Mouse (Mus musculus) erythroblast, adult 5-6 weeks (primary cell): ENCODE results near the gene Celsr2. TPM values are rescaled to one million over a fixed set of nuclear protein-coding genes. Genes with fewer than 3 reads are reported as not detected.

ENCODE experiments used
- ATAC-seq: replicated peaks from 2 replicates; pipeline ENCODE4 v1.8.0; 2016; ENCODE audit warnings: moderate number of reproducible peaks, mild to moderate bottlenecking, moderate TSS enrichment, inconsistent platforms; ENCODE audit not compliant: poor library complexity, low FRiP score, severe bottlenecking
- total RNA-seq, 2 experiments: library from RNA; stranded (forward) in 1 of 2; stranded (reverse) in 1 of 2; fragments of 150-400 nt in 1 of 2; fragments of 200-764, 138-1000 nt in 1 of 2; gene quantifications; 2 replicates each; pipeline versions ENCODE4 v1.2.3 to v1.2.4; 2015 to 2017; ENCODE audit warnings: low replicate concordance in 2 of 2

Gene Celsr2
- total RNA-seq, 2 experiments from 2014 or later, result not detected

DNA sequence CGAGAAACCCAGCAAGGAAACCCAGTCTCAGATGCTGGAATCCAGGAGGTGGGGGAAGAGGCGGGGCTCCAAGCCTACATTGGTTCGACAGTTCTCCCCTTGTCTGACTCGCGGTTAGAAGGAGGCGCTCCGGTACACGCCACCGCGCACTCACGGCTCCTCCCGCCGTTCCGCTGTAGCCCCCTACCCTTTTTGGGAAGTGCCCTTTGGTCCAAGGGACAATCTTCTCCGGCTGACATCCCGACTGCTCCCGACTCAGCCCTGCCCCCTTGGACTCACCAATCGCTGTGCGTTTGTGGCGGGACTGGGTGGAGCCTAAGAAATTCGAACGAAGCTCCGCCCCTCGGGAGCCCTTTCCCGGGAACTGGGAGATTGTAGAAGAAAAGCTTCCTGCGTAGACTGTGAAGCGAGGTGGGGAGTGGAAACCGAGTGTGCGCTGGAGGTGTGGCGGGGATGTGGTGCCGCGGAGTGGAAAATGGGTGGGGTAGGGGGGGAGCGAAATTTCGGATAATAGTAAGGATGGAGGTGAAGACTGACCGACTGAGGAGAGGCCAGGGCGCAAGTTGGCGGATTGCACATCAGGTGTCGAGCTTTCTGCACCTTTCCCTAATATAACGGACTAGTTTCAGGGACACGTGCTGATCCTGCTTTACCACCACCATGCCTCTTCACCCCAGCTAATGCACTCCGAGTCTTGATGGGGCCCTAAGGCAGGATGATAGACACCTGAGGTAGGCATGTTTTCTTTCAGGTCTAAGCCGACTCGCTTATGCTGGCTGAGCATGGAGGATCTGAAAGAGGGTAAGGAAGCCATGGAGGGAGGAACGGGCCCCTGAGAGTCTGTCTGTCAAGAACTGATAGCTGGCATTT lies 31.6 kb downstream of the Celsr2 start, which contains the start of gene Psrc1:
Gene Psrc1, plus strand, starts transcription at position 355 of the 870 bp plus-strand sequence.
- peak; percentile 91 for ATAC-seq

DNA sequence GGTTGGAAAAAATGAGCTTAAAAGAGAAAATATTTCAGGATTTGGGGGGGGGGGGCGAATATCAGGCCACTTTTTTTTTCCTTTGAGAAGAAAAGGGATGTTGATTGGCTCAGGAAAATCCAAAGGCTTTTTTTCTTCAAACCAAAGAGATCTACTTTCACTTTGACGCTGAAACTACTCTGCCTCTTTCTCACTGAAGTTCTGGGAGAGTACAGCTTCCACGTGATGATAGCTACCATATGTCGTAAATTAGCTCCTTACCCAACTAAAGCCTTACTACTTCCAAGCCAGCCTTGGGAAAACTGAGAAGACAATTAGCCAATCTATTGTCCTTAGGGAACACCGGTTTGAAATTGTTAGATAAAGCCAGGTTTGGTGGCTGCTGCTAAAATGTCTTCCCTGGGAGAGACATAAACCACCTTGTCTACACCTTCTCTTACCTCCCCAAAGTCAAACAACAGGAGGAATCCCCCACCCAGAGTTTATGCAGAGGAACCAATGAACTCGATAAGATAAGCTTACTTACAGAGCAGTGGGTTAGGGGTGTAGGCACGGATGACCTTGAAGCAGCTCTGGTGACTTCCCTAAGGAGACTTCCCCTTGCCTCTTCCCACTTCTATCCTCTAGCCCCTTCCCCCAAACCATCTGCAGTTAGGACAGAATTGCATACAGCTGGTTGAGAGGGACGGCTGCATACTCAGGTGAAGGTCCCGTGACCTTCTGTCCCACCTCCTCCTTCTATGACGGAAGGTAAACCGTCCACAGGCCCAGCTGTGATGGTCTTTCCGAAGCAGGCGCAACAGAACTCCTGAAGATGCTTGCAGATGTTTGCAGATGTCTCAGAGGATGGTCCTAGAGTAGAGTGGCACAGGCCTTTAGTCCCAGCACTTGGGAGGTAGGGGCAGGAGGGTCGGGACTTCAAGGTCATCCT lies 33.1 kb downstream of the Celsr2 start:
- ATAC-seq, result no peak

DNA sequence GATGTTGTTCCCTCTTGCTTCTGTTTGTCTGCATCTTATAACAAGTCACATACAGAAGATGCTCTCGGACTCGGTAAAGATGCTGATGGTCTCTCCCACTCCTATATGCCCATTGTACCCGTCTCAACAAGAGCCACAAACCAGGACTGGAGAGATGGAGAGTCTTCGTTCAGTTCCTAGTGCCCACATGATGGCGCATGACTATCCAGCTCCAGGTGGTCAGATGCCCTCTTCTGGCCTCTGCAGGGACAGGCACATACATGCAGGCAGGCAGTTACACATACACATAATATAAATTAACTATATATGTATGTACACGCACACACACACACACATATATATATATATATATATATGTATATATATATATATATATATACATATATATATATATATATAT lies 34.7 kb downstream of the Celsr2 start:
- ATAC-seq, result no peak

DNA sequence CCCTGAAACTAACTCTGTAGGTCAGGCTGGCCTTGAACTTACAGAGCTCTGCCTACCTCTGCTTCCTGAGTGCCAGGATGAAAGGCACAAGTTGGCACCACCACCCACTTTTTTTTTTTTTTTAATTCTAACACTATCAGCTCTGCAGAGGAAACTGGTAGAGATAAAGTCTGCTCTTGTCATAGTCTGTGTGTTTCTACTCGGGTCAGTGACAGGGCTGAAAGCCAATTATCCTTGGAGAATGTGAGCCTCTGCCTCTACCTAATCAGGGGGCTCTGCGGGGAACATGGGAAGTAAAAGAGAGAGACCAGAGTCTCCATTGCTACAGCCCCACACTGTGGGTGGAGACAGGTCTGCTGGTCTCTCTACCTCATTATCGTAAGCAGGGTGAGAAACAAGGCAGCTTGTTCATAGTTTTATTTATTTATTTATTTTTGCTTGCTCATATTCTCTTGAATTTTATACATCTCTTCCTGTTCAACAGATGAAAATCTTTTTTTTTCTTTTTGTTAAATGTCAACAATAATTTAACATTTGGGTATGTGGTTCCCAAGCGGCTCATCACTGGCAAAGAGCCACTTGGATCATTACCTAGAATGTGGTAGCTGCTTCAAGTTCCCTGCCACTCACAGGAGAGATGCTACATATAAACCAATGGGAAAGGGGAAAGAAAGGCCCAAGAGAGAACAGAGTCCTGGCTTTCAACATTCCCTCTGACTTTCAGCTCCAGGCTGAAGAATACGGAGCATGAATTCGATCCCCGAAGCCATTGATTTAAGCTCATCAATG lies 36.3 kb downstream of the Celsr2 start:
- ATAC-seq, result no peak

DNA sequence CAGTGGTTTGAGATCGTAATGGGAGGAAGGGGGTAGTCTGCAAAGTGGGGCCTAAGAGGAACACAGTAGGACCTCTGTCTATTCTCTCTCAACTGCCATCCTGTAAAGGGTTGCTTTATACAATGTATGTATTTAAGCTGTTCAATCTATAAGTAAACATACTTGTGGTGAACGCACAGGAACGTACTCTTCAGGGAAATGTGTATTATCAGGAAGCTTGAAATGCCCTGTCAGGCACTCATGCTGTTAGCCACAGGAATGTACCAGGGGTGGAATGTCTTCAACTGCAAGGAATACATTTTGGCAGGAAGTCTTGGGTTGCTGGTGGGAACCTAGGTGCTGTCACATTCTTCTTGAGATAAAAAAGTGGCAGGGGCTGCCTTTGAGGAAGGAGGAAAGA lies 42.7 kb downstream of the Celsr2 start:
- no peak for ATAC-seq

DNA sequence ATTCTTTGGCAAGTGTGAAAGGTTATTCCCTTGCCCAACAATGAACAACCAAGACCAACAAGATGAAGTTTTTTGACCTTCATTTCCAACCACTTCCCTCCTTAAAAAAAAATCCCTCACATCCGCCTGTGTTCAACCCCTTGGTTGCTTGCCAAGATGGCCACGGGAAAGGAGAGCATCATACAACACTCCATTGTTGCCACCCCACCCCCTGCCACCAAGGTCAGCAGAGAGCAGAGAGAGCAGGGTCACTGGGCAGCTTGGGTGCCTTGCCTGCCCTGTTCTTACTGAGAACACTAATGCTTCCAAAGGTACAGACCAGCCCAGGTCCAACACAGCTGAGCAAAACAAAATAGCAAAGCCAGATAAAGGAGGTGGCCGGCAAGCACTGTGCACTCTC lies 43.1 kb downstream of the Celsr2 start:
- ATAC-seq, result no peak

DNA sequence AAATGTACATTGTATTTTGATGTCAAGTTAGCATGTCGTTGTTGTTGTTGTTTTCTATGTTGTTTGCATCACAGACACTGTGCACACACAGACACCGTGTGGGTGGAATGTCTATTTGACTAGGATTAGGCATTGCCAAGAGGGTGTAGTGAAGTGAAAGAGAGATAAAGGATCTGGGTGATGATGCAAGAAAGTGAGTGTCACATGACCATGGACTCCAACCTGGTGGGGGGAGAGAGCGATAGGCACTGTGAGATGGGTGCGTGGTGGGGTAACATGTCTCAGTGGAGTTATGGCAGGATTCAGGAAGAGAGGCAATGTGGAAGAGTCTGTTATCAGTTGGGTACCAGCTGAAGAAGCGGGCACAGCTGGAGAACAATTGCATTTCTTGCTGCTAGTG lies 46.6 kb downstream of the Celsr2 start:
- no peak for ATAC-seq

DNA sequence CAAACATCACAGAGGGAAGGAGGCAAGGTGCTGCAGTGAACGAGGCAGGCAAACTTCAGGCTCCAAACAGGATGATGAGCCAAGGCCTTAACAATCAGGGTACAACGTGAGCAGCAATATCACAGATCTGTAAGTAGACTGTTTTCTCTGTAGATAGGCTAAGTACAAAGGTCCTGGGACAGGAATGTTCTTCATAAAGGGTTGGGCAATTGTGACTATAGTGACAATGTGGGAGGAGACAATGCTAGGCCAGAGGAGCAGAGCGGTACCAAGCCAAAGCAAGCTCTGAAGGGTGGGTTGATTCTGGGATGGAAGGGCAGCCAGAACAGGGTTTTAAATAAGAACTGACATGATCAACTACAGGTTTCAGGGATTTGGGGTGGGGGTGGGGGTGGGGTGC lies 47.5 kb downstream of the Celsr2 start:
- ATAC-seq, result no peak

DNA sequence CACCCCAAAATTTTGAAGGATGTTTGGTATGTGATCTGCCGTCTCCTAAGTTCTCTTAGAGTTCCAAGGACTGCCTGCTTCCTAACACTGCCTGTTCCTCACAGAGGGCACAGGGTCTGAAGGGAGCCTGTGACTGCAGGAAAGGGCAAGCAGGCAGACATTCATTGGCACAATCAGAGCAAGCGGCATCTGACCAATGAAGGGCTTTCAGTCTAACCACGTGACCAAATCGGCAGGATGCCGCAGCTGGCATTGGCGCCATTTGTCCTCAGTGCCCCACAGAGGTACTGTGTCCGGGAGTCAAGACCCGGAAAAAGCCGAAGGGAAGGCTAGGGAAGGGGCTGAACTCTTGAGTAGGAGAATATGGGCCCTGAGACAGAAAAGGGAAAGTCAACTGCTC lies 48.2 kb downstream of the Celsr2 start:
- ATAC-seq, result no peak

DNA sequence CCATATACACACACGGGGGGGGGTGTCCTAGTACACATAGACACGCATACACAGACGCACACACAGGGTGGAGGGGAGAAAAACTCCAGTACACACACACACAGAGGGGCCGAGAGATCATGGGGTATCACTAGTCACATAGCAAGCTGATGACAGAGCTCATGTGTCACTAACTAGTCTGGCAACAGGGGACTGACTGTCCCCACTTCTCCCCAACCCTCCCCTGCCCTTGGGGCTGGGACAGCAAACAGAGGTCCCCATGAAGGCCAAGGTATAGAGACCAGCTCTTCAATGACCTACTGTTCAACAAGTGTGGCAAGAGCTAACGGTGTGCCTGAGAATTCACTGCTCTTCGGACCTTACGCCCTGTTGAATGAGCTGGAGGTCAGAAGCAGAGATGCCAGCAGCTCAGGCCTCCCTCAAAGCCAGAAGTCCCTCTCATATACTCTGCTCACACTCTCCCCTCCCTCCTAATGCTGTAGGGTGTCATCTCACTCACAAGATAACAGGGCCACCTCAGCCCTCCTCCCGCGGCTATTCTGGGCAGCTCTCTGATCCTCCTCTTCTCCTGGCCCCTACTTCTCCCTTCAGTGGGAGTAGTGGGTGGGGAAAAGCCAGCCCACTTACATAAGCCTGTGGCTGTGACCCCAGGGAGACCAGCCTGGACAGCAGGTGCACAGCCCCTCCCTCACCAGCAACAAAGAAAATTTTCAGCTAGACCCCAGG lies 50.9 kb downstream of the Celsr2 start, which contains the start of gene Mybphl:
Gene Mybphl, plus strand, starts transcription at position 642 of the 726 bp plus-strand sequence.
- no peak for ATAC-seq

DNA sequence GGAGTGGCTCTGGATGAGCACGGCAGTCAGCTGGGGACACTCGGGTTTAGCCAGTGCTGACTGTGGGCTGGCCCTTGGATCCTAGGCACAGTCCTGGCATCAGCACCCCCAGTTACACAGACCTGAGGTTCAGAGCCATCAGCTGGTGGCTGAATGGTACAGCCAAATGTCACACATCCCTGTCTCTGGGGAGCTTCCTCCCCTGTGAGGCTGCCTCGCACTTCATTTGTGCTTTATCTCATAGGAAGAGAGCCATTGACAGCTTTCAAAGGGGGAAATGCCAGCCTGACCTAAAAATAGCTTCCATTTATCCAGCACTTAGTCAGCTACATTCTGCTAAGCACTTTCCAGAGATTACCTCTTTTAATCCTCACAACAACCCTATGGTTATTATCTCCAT lies 51.7 kb downstream of the Celsr2 start:
- no peak for ATAC-seq

DNA sequence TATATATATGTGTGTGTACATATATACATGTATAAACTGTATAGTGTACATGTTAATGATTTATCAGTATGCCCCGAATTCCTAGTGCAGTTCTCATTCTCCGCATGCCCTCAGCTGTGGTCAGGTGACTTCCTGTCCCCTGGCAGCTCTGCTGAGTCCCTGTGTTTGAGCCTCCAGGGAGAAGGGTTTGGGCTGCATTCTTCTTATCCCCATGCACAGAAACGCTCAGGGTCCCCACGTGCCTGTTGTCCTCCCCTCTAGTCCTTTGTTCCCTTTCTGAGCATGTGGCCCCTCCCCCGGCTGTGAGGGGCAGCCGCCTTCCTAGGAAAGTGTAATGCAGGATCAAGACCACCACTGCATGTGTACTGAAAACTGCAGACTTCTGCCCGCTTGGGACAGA lies 54.5 kb downstream of the Celsr2 start:
- no peak for ATAC-seq

DNA sequence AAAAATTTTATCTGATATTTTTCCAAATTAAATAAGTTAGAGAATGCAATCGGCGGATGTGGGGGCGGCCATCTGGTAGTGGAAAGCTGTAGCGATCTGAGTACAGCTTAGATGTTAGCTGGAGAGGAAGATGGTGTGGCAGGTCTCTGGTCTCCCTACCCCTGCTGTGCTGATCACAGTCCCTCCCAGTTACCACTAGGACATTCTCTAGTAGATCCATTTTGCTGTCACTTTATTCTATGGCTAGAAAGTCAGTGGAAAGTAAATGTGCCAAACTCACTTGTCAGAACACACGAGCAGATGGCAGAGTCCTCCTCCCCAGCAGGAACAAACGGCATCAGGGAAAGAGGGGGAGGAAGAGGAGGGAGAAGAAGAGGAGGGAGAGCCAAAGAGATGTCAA lies 56.9 kb downstream of the Celsr2 start:
- ATAC-seq, result no peak

DNA sequence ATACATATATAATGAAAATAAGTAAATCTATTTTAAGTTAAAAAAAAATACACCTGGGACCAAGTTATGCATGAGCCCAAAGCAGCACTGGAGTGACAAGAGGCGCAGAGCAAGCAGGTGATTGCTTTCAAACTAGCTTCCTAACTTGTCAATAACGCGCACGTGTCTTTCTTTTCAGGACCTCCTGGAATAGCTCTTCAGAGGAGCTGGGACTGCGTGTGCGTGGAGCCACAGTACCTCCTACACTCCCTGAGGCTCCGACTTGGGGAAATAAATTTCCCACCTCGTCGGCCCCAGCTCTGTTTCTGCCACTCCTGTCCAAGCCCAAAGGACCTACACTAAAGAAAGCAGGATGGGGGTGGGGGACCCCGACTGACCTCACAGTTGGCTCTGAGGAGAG lies 58.3 kb downstream of the Celsr2 start:
- ATAC-seq, result no peak

DNA sequence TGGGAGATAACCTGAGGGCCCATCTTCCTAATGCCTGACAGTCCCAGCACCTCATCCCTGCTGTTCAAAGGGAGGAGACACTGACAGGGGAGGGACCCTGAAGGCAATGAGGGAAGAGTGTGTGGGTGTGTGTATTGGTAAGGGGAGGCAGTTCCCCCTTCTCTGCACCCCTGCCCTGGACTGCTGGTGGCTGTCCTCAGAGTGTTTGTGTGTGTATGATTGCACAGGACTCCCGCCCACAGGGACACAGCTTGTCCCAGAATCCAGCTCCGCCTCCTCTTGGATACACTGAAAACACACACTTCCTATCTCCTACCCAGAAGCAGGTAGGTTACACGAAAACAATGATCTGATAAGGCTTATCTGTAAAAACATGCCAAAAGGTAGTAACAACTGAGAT lies 60.1 kb downstream of the Celsr2 start:
- ATAC-seq, result no peak

DNA sequence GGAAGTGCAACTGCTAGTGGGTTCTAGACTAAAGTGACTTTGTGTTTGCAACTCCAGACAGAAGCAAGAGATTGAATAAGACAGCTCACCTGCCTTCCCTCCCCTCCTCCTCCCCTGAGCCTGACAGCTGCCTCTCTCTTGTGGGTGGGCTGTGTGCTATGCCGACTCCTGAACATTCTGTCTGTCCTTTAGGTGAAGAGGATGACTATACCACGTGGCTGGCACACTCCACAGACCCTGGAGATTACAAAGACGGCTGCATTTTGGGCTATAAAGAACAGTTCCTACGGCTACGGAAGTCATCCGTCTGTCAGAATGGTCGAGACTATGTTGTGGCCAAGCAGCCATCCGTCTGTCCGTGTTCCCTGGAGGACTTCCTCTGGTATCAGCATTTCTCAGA lies 67.0 kb downstream of the Celsr2 start:
- no peak for ATAC-seq

DNA sequence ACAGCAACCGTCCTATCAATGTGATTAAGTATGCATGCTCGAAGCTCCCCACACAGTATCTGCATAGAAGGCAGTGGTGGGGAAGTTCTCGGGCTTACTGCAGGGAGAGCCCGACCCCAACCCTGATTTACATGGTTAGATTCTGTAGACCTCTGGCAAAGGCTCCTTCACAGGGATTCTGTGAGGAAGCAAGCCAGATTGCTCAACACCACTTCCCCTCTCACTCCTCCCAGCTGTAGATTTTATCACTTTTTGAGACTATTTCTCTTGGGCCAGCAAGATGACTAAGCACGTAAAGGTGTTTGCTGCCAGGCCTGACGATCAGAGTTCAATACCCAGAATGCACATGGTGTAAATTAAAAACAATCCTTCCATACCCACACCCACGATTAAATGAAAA lies 69.5 kb downstream of the Celsr2 start:
- no peak for ATAC-seq

DNA sequence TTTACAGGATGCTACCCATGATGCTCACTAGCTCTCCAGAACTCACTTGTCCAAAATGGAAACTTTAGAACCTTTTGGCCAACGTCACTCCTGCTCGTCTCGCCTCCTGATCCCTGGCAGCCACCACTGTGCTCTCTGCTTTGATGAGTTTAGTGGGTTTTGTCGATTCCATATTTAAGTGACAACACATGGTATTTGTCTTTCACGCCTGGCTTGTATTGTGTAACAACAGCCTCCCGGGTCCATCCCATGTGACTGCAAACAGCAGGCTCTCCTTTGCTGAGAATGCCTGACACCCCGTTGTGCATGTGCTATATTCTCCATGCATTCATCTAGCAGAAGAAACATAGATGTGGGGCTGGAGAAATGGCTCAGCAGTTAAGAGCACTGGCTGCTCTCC lies 73.2 kb downstream of the Celsr2 start:
- ATAC-seq, result no peak

DNA sequence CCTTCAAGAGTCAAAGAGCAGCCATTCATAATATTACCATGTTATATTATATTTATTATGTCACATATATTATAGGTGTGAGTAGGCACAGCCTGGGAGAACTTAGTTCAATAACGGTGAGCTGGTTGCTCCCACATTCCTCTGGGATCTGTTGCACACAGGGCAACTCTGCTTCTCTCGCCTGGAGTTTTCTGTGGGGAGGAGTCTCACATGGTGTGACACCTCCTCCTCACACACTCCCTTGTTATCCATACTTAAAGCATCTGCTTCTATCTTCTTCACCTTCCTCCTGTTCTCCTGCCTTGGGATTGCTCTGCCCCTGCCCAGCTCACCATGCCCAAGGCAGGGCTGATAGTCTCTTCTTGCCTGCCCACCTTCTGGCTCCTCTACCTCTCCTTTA lies 74.3 kb downstream of the Celsr2 start:
- no peak for ATAC-seq
